In the genomic region with DNA sequence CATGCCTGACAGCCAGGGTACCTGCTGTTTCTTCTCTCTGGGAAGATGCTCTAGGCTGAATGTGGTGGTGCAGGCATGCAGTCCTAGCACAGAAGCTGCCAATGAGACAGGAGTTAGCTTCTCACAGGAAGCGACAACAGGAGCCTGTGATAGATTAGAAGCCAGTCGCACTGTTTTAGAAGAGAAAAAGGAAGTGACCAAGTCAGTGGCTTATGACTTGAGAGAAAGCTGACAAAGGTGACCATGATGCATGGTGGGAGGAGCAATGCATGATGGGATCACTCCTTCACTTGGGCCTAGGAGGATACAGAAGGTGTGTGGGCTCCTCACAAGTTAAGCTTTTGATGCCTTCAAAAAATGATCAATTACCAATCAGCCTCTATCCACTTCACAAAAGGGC, we compare ENCODE assay signal across 20 mouse cellular contexts.
A peak's percentile ranks its signal among the peaks of the same experiment; 100 is the strongest.
DNase-seq lines count a peak whose midpoint lies in the region; ATAC-seq lines count a peak whose summit lies in the region.
"Had no signal": no experiment of that assay in that cellular context is flagged by ENCODE, and none has a peak within 500 bp of the region (broad histone marks: within the 10 kb centered on the region; RNA-seq: fewer than 3 reads in every experiment).

No protein-coding gene starts in this region.

- ATAC-seq in megakaryocyte, adult 5-6 weeks (ENCODE audit: poor library complexity, severe bottlenecking), result peak; percentile 56
- ATAC-seq: forebrain, postnatal 0 days had no signal

- H3K27me3 ChIP-seq in splenic B cell, adult 2 months (ENCODE audit: control insufficient read depth, insufficient read depth, low read length, poor library complexity, severe bottlenecking), result no peaks in the 10 kb centered on the region
- H3K27me3 ChIP-seq: embryonic facial prominence, embryonic 15.5 days; limb, embryonic 15.5 days; stomach, embryonic 15.5 days had no signal

- H3K36me3 ChIP-seq in splenic B cell, adult 2 months (ENCODE audit: control insufficient read depth, insufficient read depth, low read length, poor library complexity, severe bottlenecking), result no peaks in the 10 kb centered on the region
- H3K36me3 ChIP-seq: embryonic facial prominence, embryonic 15.5 days; limb, embryonic 15.5 days; midbrain, embryonic 12.5 days; stomach, embryonic 15.5 days had no signal

- peak; percentile 60 to 65 for DNase-seq in spleen, postnatal 36 days (ENCODE audit: low spot score in 2 of 2)
- DNase-seq in spleen, adult 18-20 months, result no peak
- peak; percentile 50 for DNase-seq in T-cell, adult 2 months (ENCODE audit: low spot score)
- peak; percentile 69 for DNase-seq in splenic B cell, adult 2 months (ENCODE audit: low read depth, low spot score)
- DNase-seq in cerebellum, postnatal 25 days, result no peak
- no peak for DNase-seq in urinary bladder, postnatal 25 days (ENCODE audit: low spot score)
- DNase-seq in cerebellum, adult 18-20 months, result no peak
- DNase-seq: adrenal gland, adult 2 months; cerebellum, postnatal 10 days; forebrain, postnatal 0 days; gastrocnemius, postnatal 36 days; kidney, adult 2 months; kidney, postnatal 10 days; lung, postnatal 36 days; right cerebral cortex, postnatal 4 days had no signal

Comparison
In these comparisons a context has a peak if more than half of its experiments do, and no peak if none do; other contexts are left out.
1. DNase-seq: peak in spleen, postnatal 36 days (2 of 2), T-cell, adult 2 months (single experiment) and splenic B cell, adult 2 months (single experiment); none in spleen, adult 18-20 months (0 of 2), cerebellum, postnatal 25 days (0 of 2), urinary bladder, postnatal 25 days (single experiment) and cerebellum, adult 18-20 months (0 of 2).